Mouse (Mus musculus): ENCODE results near the gene Rab26. TPM values are rescaled to one million over a fixed set of nuclear protein-coding genes. Genes with fewer than 3 reads are reported as not detected.
A peak's percentile ranks its signal among the peaks of the same experiment; 100 is the strongest.

Gene Rab26
- total RNA-seq, 2 experiments from 2014 or later, result 53.4 to 59.5 TPM

DNA sequence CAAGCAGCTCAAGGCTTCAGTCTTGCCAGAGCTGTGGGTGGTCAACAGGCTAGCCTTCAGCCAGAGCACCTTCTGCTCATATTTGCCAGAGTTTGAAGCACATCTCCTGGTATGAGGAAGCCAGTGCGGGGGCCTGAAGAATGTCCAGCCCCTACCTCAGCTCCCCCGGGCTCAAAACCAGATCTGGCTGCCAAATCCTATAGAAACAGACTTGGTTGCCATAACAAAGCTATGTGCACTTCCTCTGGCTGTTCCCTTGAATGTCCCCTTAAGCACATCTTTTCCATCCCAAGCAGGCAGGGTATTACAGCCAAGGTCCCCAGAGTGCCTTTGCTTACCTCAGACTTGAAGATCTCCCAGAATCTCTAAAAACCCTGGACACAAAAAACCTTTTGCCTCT is 9.3 kb downstream of the Rab26 start:
- DNase-seq (ENCODE audit: low spot score in 2 of 2), result no peak
- intact Hi-C loops (cut with DNase I), result loop anchor here (5.0 kb wide), 1 partner anchor 47 kb away; the partner anchor contains the start of gene Mlst8

DNA sequence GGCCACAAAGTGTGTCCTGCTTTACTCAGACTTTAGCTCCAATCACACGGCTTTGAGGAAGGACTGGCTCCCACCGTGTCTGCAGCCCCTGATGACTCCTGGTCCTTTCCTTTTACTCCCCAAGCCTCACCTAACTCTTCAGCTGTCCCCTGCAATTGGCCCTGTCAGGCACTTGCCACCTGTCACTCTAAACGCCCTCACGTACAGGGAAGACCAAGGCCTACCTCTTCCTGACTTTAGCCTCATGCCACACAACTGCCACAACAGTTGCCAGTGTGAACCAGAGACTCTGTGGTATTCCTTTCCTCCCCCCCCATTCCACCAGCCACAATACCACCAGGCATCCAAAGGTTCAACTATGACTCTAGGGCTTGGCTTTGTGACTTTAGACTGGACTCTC is 13.6 kb downstream of the Rab26 start:
- intact Hi-C loops (cut with DNase I), result no loop called here

DNA sequence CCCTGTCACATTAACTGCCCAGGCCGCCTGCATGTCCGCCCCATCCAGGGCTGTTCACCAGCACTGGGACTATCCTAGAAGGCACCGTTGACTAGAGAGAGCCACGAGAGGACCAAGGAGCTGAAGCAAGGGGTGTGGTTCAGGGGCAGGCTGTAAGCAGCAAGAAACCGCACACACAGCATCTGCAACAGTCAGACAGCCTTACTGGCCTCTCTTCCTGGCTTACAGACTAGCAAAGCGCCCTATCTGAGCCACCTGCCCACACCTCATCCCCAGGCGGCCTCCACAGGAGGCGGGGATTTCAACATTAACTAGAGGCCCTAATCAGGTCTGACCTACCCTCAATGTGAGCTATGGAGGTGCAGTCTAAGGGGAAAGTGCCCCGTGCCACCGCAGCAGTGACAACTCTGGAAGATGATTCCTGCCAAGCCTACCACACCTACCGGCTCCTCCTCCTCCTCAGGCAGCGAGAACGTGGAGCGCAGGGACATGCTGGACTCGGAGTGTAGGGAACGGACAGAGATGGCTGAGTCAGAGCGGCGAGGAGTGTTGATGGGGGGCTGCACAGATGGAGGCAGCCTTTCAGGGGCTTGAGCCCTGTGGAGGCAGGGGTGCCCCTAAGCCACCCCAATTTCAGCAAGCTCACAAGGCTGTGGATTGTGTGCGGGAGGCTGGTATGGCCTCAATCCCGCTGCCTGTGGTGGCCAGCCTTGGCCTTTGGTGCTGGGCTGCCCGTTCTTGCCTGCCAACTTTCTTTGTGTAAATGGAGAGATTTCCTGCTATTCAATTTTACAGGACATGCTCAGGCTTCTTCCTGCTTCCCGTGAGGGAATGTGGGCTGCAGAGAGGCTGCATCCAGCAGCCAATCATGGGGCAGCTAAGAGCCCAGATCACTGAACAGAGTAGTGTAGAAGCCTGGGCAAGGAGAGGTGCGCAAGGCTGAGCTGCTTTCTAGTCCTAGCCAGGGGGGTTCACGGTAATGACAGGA is 19.4 kb downstream of the Rab26 start:
- intact Hi-C loops (cut with DNase I), result no loop called here
- no peak for DNase-seq (ENCODE audit: low spot score in 2 of 2)

More for the DNA sequence above, 13.6 kb downstream of the Rab26 start:
- DNase-seq (ENCODE audit: low spot score in 2 of 2), result no peak

DNA sequence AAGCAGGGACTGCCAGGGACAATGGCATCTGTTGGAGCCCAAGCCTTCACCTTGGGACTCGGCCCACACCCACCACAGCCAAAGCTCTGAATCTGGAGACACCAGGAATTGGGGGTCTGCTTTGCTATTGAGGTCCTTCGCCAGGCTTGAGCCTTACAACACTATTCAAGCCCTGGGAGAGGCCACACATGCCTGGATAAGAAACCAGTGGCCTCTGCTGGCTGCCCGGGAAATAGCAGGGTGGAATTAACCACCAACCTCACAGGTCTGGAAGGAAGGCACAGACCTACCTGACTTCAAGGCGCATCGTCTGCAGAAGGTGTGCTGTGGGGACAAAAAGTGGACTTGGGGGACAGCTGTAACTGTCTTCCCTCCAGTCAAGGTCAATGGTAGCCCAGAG is 20.4 kb downstream of the Rab26 start:
- peak; percentile 74 to 80 for DNase-seq (ENCODE audit: low spot score in 2 of 2)
- intact Hi-C loops (cut with DNase I), result loop anchor here (2.0 kb wide), 1 partner anchor 35 kb away; the partner anchor contains the start of gene Mlst8

DNA sequence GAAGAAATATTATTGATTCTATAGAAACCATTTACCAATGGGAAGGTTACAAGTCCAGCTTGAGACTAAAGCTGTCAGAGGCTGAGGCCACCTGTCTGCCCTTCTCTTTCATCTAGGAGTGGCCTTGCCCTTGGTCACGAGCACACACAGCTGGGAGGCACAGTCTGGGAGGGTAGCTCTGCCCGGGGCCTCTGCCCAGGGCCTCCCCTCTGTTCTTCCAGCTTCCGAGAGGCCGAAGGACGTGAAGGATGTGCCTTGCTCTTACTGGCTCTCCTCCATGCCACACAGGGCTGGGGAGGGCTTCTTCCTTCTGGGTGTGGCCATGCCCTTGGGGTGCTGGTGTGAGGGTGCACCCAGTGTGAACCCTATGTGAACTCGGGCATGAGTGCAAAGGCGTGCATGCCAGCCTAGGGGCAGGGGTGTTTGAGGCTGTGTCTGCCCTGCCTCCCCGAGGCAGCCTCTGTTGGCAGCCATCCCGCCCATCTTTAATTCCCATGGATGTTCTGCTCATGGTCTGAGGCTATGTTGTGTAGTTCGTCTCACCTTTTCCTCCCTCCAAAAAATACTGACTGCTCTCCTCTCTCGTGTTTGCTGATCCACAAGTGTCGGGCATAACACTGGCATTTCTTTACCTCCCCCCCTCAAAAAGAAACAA is 26.1 kb downstream of the Rab26 start:
- intact Hi-C loops (cut with DNase I), result loop anchor here (2.0 kb wide), 1 partner anchor 37 kb away; the partner anchor contains the start of genes E4f1 and Pgp
- DNase-seq (ENCODE audit: low spot score in 2 of 2), result no peak

DNA sequence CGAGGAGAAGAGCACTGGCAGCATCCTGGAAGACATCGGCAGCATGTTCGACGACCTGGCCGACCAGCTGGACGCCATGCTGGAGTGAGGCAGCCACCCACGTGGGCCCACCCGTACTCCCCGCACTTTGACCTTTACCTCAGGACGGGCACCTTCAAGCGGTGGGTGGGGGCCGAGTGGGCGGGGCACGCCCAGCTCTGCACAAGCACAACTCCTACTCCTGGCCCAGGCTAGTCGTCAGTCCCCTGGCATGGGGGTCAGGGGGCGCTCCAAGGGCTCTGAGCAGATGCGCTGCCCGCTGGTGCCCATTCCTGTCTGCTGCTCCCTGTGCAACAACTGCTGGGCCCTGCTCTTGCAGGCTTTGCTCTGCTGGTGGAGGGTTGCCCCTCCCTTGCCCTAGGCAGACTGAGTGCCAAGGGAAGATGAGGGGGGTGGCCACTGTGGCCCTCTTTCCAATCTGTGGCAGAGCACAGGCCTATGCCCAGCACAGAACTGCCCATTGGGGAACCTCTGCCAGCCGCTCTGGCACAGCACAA is 26.8 kb downstream of the Rab26 start:
- no peak for DNase-seq (ENCODE audit: low spot score in 2 of 2)
- intact Hi-C loops (cut with DNase I), result loop anchor here (2.0 kb wide), 1 partner anchor 36 kb away; the partner anchor contains the start of genes E4f1 and Pgp

DNA sequence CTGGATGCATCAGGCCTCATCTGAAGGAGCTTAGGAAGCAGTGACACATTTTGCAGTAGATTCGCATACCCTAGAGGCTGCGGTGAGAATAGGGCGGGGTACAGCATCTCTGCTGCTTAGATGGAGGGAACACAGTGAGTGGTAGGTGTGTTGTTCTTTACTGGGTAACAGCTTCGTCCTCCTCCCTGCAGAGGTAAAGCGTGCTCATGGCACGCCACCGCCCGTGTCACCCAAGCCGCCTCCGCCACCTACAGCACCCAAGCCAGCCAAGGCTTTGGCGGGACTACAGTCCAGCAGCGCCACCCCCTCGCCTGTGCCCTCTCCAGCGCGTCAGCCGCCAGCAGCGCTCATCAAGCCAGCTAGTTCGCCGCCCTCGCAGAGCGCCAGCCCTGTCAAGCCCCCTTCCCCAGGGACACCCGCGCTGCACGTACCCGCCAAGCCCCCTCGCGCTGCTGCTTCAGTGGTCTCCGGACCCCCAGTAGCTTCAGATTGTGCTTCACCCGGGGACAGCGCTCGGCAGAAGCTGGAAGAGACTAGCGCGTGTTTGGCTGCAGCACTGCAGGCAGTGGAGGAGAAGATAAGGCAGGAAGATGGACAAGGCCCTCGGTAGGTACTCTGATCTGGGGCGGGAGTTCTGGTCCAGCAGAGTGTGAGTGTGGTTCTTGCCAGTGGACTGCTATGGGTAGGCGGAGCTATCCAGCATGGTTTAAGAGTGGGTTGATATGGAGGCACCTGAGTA is 27.5 kb downstream of the Rab26 start:
- intact Hi-C loops (cut with DNase I), result loop anchor here (2.0 kb wide), 1 partner anchor 36 kb away; the partner anchor contains the start of genes E4f1 and Pgp
- DNase-seq (ENCODE audit: low spot score in 2 of 2), result peak; percentile 67 to 82

DNA sequence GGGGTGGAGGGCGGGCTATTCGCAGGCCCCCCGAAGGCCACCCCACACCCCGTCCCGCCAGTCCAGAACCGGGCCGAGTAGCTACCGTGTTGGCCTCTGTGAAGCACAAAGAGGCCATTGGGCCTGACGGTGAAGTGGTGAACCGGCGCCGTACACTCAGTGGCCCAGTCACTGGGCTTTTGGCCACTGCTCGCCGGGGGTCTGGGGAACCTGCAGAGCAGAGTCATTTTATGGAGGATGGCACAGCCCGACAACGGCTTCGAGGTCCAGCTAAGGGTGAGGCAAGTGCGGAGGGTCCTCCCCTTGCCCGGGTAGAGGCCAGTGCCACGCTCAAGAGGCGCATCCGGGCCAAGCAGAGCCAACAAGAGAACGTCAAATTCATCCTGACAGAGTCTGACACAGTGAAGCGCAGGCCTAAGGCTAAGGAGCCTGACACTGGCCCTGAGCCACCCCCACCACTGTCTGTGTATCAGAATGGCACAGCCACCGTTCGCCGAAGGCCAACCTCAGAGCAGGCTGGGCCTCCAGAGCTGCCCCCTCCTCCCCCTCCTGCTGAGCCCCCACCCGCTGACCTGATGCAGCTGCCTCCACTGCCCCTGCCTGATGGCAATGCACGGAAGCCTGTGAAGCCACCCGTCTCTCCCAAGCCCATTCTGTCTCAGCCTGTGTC is 28.6 kb downstream of the Rab26 start:
- DNase-seq (ENCODE audit: low spot score in 2 of 2), result no peak

DNA sequence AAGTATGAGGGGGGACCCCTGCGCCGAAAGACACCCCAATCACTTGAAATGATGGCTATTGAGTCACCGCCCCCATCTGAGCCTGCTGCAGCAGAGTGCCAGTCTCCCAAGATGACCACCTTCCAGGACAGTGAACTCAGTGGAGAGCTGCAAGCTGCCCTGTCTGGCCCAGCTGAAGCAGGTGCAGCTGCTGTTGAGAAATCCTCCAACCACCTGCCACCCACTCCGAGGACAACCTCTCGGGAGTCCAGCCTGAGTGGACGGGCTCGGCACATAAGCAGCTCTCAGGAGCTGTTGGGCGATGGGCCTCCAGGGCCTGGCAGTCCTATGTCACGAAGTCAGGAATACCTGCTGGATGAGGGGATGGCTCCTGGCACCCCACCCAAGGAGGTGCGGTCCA is 29.9 kb downstream of the Rab26 start:
- no peak for DNase-seq (ENCODE audit: low spot score in 2 of 2)
- intact Hi-C loops (cut with DNase I), result no loop called here

More for the DNA sequence above, 28.6 kb downstream of the Rab26 start:
- intact Hi-C loops (cut with DNase I), result no loop called here

DNA sequence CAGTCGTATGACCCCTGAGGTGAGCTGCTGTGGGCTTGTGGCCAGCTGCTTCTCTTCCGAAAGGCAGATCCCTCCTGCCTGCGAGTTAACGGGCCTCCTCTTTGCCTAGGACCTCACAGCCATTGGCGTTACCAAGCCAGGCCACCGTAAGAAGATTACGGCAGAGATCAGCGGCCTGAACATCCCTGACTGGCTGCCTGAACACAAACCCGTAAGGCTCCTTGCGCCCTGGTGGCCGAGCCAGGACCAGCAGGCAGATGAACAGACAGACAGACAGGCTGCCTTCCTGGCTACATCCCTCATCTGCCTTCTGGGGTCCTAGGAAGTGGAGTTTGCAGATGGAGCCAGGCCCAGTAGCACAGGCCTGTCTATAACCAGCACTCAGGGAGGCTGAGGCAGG is 31.8 kb downstream of the Rab26 start:
- intact Hi-C loops (cut with DNase I), result no loop called here
- DNase-seq (ENCODE audit: low spot score in 2 of 2), result no peak

DNA sequence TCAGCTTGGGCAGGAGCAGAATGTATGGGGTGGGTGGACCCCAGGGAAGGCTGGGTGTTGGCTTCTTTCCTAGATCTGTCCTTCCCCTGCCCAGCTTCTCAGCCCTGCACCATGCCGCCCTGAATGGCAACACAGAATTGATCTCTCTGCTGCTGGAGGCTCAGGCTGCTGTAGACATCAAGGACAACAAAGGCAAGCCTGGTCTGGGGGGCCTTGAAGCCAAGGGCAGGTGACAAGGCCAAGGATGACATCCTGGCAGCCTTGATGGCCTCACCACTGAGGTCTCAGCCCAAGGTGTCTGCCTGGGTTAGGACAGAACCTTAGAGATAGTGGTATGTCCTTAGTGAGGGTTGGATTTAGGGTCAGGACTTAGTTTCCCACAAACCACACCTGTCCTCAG is 38.0 kb downstream of the Rab26 start:
- no peak for DNase-seq (ENCODE audit: low spot score in 2 of 2)
- intact Hi-C loops (cut with DNase I), result no loop called here

DNA sequence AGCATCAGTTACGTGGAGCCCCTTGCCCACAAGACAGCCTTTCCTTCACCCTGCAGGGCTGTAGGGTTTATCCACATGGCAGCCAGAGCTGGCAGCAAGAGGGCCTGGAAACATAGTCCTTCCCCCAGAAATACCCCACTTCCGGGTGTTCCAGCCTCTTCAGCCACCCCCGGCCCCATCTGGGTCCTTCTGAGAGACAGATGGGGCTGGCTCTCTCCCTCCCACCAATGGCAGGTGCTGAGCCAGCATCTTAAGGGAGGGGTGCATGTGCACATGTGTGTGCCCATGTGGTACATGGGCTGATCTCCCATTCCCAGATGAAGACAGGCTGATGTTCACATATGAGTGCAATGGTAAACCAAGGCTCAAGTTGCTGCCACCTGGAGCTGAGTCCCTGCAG is 38.6 kb downstream of the Rab26 start:
- intact Hi-C loops (cut with DNase I), result no loop called here

DNA sequence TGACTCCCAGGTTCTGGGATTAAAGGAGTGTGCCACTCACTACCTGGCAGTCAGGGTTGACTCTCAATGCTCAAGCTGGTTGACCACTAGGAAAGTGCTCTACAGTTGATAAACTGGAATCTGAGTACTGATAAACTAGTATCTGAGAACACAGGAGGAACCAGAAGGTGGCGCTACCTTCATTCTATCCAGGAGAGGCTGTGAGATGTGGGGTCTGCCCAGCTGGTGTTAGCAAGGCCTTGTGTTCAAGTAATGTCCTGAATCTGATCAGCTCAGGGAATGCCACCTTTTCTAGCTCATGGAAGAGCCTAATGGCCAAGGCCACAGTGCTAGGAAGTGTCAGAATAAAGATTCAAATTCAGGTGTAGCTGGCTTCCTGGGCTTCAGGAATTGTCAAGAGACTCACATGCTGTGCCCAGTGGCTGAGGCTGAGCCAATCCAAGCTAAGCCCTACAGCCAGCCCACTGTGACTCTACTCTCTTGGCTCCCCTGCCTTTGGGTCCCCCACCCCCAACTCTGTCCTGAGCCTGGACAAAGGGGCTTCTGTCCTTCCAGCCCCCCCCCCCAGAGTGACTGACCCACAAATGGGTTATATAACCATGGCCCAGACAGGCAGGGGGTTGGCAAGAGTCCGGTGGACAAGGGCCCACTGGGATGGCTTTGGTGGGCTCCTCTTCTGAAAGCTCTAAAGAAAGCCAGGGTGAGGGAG is 39.2 kb downstream of the Rab26 start:
- peak in 1 of 2 experiments; percentile 68 for DNase-seq (ENCODE audit: low spot score in 2 of 2)
- intact Hi-C loops (cut with DNase I), result no loop called here

More for the DNA sequence above, 38.6 kb downstream of the Rab26 start:
- DNase-seq (ENCODE audit: low spot score in 2 of 2), result peak in 1 of 2 experiments; percentile 89

DNA sequence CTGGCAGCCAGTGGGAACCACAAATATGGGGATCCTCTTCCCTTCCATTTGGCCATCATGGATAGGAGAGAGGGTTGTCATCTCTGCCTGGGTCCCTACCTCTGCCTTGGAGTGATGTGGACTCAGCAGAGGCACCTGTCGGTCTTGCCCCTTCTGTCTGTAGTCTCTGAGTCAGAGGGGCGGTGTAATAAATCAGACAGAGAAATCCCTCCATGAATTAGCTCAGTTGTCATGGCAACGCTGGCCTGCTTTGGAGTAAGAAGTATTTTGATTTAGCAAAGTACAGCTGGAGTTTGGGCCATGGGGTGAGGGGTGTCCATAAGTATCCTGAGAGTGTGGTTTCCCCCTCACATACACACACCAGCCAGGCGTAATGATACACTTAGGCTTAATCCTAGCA is 43.6 kb downstream of the Rab26 start:
- DNase-seq (ENCODE audit: low spot score in 2 of 2), result peak in 1 of 2 experiments; percentile 66
- intact Hi-C loops (cut with DNase I), result no loop called here

DNA sequence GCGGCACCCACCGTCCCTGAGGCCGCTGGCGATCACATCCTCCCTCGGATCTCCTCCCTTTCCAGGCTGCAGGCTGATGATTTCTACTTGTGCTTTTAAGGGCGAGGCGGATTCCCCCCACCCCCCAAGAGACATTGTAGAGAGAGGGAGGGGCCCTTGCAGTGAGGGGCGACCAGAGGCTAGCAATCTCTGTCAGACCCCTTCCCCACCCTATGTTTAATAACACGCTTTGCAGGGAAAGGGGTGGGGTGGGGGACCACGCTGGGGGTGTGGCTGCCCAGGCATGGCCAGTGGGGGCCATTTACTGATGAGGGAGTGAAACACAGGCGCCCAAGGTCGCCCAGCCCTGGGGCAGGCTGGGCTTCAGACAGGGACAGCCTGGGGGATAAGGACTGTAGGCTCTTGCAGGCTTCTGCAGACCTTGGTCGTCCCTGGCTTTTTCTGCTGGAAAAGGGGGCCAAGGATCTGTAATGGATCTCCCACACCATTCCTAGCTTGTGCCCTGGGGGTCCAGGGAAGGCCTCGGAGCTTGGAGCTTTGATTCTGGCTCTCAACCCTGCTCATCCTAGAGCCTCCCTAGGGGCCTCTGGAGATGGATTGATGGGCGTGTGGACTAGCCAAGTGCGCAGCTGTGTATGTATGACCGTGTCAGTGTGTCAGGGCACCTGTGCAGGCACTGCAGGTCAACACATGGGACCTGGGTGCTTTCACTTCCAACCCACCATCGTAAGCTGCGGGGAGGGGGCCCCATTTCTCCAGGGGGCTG is 44.6 kb downstream of the Rab26 start:
- intact Hi-C loops (cut with DNase I), result no loop called here
- no peak for DNase-seq (ENCODE audit: low spot score in 2 of 2)

DNA sequence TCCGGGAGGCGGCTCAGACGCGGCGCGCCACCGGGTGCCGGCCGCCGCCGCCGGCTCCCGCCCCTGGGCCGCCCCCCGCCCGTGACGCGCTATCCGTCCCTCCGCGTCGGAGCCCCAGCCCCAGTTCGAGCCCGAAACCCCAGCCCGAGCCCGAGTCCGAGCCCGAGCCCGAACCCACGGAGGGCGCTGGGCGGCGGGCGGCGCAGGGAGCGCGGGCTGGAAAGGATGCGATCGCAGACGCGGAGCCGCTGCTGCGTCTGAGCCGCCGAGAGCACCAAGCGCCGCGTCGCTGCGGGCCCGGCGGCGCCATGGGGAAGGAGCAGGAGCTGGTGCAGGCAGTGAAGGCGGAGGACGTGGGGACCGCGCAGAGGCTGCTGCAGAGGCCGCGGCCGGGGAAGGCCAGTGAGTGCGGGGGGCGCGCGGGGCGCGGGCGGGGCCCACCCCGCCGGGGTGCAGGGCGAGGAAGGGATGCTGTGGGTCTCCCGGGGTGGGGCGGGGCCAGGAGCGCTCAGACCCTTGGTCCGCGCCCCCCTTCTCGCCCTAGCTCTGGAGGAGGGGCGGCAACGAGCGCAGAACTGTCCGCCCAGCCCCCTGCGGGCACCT is 45.2 kb downstream of the Rab26 start:
- intact Hi-C loops (cut with DNase I), result no loop called here
- DNase-seq (ENCODE audit: low spot score in 2 of 2), result peak in 1 of 2 experiments; percentile 49

DNA sequence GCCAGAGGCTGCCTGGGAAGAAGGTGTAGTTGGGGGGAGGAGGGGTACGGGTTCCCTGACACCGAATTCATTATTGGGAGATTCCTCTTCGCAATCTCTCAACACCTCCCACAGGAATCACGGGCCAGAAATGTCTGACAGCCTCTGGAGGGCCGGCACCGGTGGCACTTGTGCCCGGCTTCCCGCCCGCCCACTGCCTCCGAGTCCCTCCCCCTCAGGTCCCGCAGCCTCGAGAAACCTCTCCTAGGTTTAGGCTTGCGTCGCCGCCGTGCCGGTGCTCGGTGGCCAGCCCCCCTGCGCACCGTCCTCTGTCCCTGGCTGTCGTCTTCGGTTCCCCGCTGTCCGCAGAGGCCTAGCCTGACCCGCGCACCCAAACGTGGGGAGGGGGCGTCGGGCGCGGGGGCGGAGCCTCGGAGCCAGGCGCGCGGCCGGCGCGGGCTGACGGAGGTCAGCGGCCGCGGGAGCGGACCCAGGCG is 45.8 kb downstream of the Rab26 start, which contains the start of gene Caskin1:
Gene Caskin1, plus strand, starts transcription at position 416 of the 476 bp plus-strand sequence.
- intact Hi-C loops (cut with DNase I), result no loop called here

More for the DNA sequence above, 45.8 kb downstream of the Rab26 start, which contains the start of gene Caskin1:
- peak in 1 of 2 experiments; percentile 83 for DNase-seq (ENCODE audit: low spot score in 2 of 2)

All from left cerebral cortex, postnatal 25 days (tissue).